7 mouse cellular contexts compared by ENCODE assay signal in genomic region chr15:31419037-31419436, GRCm38 (mm10). TPM values are rescaled to one million over a fixed set of nuclear protein-coding genes. Genes with fewer than 3 reads are reported as not detected.
DNase-seq lines count a peak whose midpoint lies in the region; ATAC-seq and TF ChIP-seq lines count a peak whose summit lies in the region.

No protein-coding gene starts in this region.

- no peak overlapping the region for H3K4me3 ChIP-seq in midbrain, embryonic 10.5 days
- no peak overlapping the region for H3K4me3 ChIP-seq in midbrain, embryonic 11.5 days (ENCODE audit: low read depth, low read length)
- H3K4me3 ChIP-seq in heart, embryonic 15.5 days = no peak overlapping the region
- no peak overlapping the region for H3K4me3 ChIP-seq in lung, adult 2 months (replicated peaks; ENCODE audit: extremely low read depth, low read depth, low read length)

- TF ChIP-seq CTCF in lung, adult 2 months (IDR thresholded peaks at IDR 0.05; ENCODE audit: insufficient read depth, low read length) = peak; percentile 81

- no peaks in the 10 kb centered on the region for H3K27me3 ChIP-seq in midbrain, embryonic 10.5 days (ENCODE audit: low read depth, poor library complexity, severe bottlenecking)
- no peaks in the 10 kb centered on the region for H3K27me3 ChIP-seq in midbrain, embryonic 11.5 days (ENCODE audit: control insufficient read depth, insufficient read depth, low read length)
- no peaks in the 10 kb centered on the region for H3K27me3 ChIP-seq in heart, embryonic 15.5 days

- H3K9ac ChIP-seq in midbrain, embryonic 11.5 days (ENCODE audit: low read length) = no peak overlapping the region
- no peak overlapping the region for H3K9ac ChIP-seq in heart, embryonic 15.5 days

- 42% methylated on average over 9 of the region's 9 CpGs for WGBS in midbrain, embryonic 10.5 days
- WGBS in midbrain, embryonic 11.5 days = 40% methylated on average over 9 of the region's 9 CpGs
- 33% methylated on average over 9 of the region's 9 CpGs for WGBS in heart, embryonic 15.5 days
- WGBS in lung, adult 2 months = 46% methylated on average over 9 of the region's 9 CpGs

- no peak overlapping the region for H3K4me2 ChIP-seq in midbrain, embryonic 11.5 days
- peak overlapping the region; percentile 44; the same call in 1 of the 2 replicates for H3K4me2 ChIP-seq in heart, embryonic 15.5 days

- H3K27ac ChIP-seq in midbrain, embryonic 10.5 days (replicated peaks) = no peak overlapping the region
- H3K27ac ChIP-seq in midbrain, embryonic 11.5 days (ENCODE audit: low read depth, low read length) = no peak overlapping the region
- no peak overlapping the region for H3K27ac ChIP-seq in heart, embryonic 15.5 days

- no peak for TF ChIP-seq POLR2A in lung, adult 2 months (IDR thresholded peaks at IDR 0.05; ENCODE audit: borderline replicate concordance, extremely low read depth, low read depth, low read length)

- no peaks in the 10 kb centered on the region for H3K9me3 ChIP-seq in midbrain, embryonic 10.5 days (replicated peaks)
- H3K9me3 ChIP-seq in midbrain, embryonic 11.5 days (ENCODE audit: control insufficient read depth, low read length) = no peaks in the 10 kb centered on the region
- no peaks in the 10 kb centered on the region for H3K9me3 ChIP-seq in heart, embryonic 15.5 days (replicated peaks)

- DNase-seq in midbrain, embryonic 10.5 days (ENCODE audit: low spot score) = peak; percentile 32
- no peak for DNase-seq in midbrain, embryonic 11.5 days (ENCODE audit: low spot score, missing footprints)
- peak; percentile 49 for DNase-seq in adrenal gland, postnatal 14 days
- DNase-seq in lung, adult 2 months = peak; percentile 46
- peak; percentile 40 for DNase-seq in retina, postnatal 1 day
- no peak for DNase-seq in gastrocnemius, adult 8-10 months (ENCODE audit: low spot score in 2 of 2)

- H3K4me1 ChIP-seq in midbrain, embryonic 10.5 days = peaks cover 12% of the 10 kb centered on the region
- H3K4me1 ChIP-seq in midbrain, embryonic 11.5 days (ENCODE audit: control insufficient read depth, insufficient read depth, low read length) = no peaks in the 10 kb centered on the region
- peaks cover 28% of the 10 kb centered on the region for H3K4me1 ChIP-seq in heart, embryonic 15.5 days (replicated peaks)
- H3K4me1 ChIP-seq in lung, adult 2 months (ENCODE audit: control insufficient read depth, insufficient read depth, low read length) = peaks cover 8% of the 10 kb centered on the region

- ATAC-seq in midbrain, embryonic 11.5 days (ENCODE audit: low FRiP score) = no peak
- ATAC-seq in heart, embryonic 15.5 days (replicated peaks; ENCODE audit: insufficient number of reproducible peaks, insufficient read depth, low FRiP score, low read depth) = no peak

- no peaks in the 10 kb centered on the region for H3K36me3 ChIP-seq in midbrain, embryonic 10.5 days
- H3K36me3 ChIP-seq in midbrain, embryonic 11.5 days (ENCODE audit: control insufficient read depth, insufficient read depth, low read length) = no peaks in the 10 kb centered on the region
- H3K36me3 ChIP-seq in heart, embryonic 15.5 days = no peaks in the 10 kb centered on the region

RNA-seq across cellular contexts. Expression of gene Ropn1l, which starts 34.5 kb away (rescaled TPM):
- 3.0 and 3.4 TPM in 2 replicates for polyA plus RNA-seq in midbrain, embryonic 10.5 days (2016; fragmentation: Nextera tagmentation; extraction: Ambion mirVana)
- 3.2 and 4.0 TPM in 2 replicates for polyA plus RNA-seq in midbrain, embryonic 11.5 days (2014; fragmentation: Nextera tagmentation; extraction: Ambion mirVana)
- total RNA-seq in adrenal gland, postnatal 14 days (2021) = 1.1 and 2.3 TPM in 2 replicates
- 1.7 and 2.2 TPM in 2 replicates for polyA plus RNA-seq in heart, embryonic 15.5 days (2015; fragmentation: Nextera tagmentation; extraction: Ambion mirVana)
- polyA plus RNA-seq in lung, adult 2 months (2012; rRNA removed) = 2.1 and 2.4 TPM in 2 replicates
- total RNA-seq in gastrocnemius, adult 8-10 months (2022) = not detected

RNA-seq across cellular contexts. Expression of gene Ankrd33b, which starts 51.5 kb away (rescaled TPM):
- polyA plus RNA-seq in midbrain, embryonic 10.5 days (2016; fragmentation: Nextera tagmentation; extraction: Ambion mirVana) = 0.56 and 0.77 TPM in 2 replicates
- polyA plus RNA-seq in midbrain, embryonic 11.5 days (2014; fragmentation: Nextera tagmentation; extraction: Ambion mirVana) = 0.57 and 0.61 TPM in 2 replicates
- total RNA-seq in adrenal gland, postnatal 14 days (2021) = 1.6 and 1.9 TPM in 2 replicates
- 3.5 and 4.3 TPM in 2 replicates for polyA plus RNA-seq in heart, embryonic 15.5 days (2015; fragmentation: Nextera tagmentation; extraction: Ambion mirVana)
- polyA plus RNA-seq in lung, adult 2 months (2012; rRNA removed) = 39.4 and 42.2 TPM in 2 replicates
- 10 to 100 TPM; 11.5 to 18.8 (median 16.5) TPM for total RNA-seq in gastrocnemius, adult 8-10 months (2022)

Comparison
In these comparisons a context has a peak if more than half of its experiments do, and no peak if none do; other contexts are left out.
1. DNase-seq: peak in midbrain, embryonic 10.5 days (single experiment), adrenal gland, postnatal 14 days (single experiment), lung, adult 2 months (single experiment) and retina, postnatal 1 day (single experiment); none in midbrain, embryonic 11.5 days (single experiment) and gastrocnemius, adult 8-10 months (0 of 2).